Mouse (Mus musculus) cerebellum, adult 9-10 months (tissue): Measurements from ENCODE around the gene Nme9.

Experiments
- DNase-seq: peaks from one replicate; pipeline ENCODE4 v3.0.0; 2022

Nme9 gene

GRCm38 (mm10) chr9:99437031-99437764, 14.1 kb upstream of the Nme9 start, which contains the start of gene Mras:
Gene Mras, minus strand, starts transcription at chr9:99437381.
- DNase-seq, result no peak

GRCm38 (mm10) chr9:99437781-99438565, 13.3 kb upstream of the Nme9 start:
- DNase-seq, result no peak

- DNase-seq, result no peak
These were observed 12.2 kb upstream of the Nme9 start for GRCm38 (mm10) chr9:99439064-99439463.

- no peak for DNase-seq
These were observed 10.3 kb upstream of the Nme9 start for GRCm38 (mm10) chr9:99440941-99441340.

GRCm38 (mm10) chr9:99441647-99442433, 9.4 kb upstream of the Nme9 start:
- no peak for DNase-seq

GRCm38 (mm10) chr9:99444590-99445178, 6.6 kb upstream of the Nme9 start:
- no peak for DNase-seq

GRCm38 (mm10) chr9:99446259-99446658, 5.0 kb upstream of the Nme9 start:
- no peak for DNase-seq

GRCm38 (mm10) chr9:99447323-99447722, 4.0 kb upstream of the Nme9 start:
- DNase-seq, result no peak

GRCm38 (mm10) chr9:99449886-99450647, 1.2 kb upstream of the Nme9 start:
- no peak for DNase-seq

GRCm38 (mm10) chr9:99454211-99454610, 2.9 kb downstream of the Nme9 start:
- no peak for DNase-seq

- DNase-seq, result peak; percentile 68
These were observed 7.4 kb downstream of the Nme9 start for GRCm38 (mm10) chr9:99458529-99459208.

GRCm38 (mm10) chr9:99459730-99460129, 8.5 kb downstream of the Nme9 start:
- no peak for DNase-seq

- DNase-seq, result no peak
These were observed 13.6 kb downstream of the Nme9 start for GRCm38 (mm10) chr9:99464876-99465275.

- DNase-seq, result no peak
These were observed 17.3 kb downstream of the Nme9 start for GRCm38 (mm10) chr9:99468572-99468971.

GRCm38 (mm10) chr9:99469681-99470273, 18.5 kb downstream of the Nme9 start:
- no peak for DNase-seq

- no peak for DNase-seq
These were observed 19.2 kb downstream of the Nme9 start for GRCm38 (mm10) chr9:99470347-99471092.

GRCm38 (mm10) chr9:99471334-99471733, 20.1 kb downstream of the Nme9 start:
- no peak for DNase-seq

GRCm38 (mm10) chr9:99479181-99479711, 28.0 kb downstream of the Nme9 start:
- peak; percentile 30 for DNase-seq

GRCm38 (mm10) chr9:99480764-99481163, 29.5 kb downstream of the Nme9 start:
- DNase-seq, result peak; percentile 79

- DNase-seq, result no peak
These were observed 31.9 kb downstream of the Nme9 start for GRCm38 (mm10) chr9:99483191-99483590.
